In genomic region chr16:23107231-23107942, GRCm38 (mm10) we compare ENCODE assay signal across 8 mouse cellular contexts. TPM values are rescaled to one million over a fixed set of nuclear protein-coding genes. Genes with fewer than 3 reads are reported as not detected.
DNase-seq lines count a peak whose midpoint lies in the region; ATAC-seq and TF ChIP-seq lines count a peak whose summit lies in the region.

TSS of gene Eif4a2 (plus strand) at chr16:23107444.

- peak within 1 kb of the TSS; percentile 100 for H3K9ac ChIP-seq in hindbrain, postnatal 0 days (replicated peaks; ENCODE audit: low read length)

- ATAC-seq in hindbrain, postnatal 0 days = peak; percentile 92
- ATAC-seq in megakaryocyte, adult 5-6 weeks (ENCODE audit: poor library complexity, severe bottlenecking) = peak; percentile 79

- H3K27me3 ChIP-seq in hindbrain, postnatal 0 days (ENCODE audit: insufficient read depth, low read length) = no peaks in the 10 kb centered on the region

- intact Hi-C loops in gastrocnemius, adult 2 months (cut with DNase I) = loop anchor here (1.0 to 5.0 kb wide), 2 partner anchors 21 to 250 kb away; partner anchors contain the start of genes Dnajb11 and Tbccd1
- intact Hi-C loops in left cerebral cortex, adult 2 months (cut with DNase I) = loop anchor here (2.0 to 5.0 kb wide), 2 partner anchors 19 to 250 kb away; partner anchors contain the start of genes Dnajb11, Rfc4 and Tbccd1

- peak; percentile 89 for DNase-seq in WW6 (ENCODE audit: low read depth, low spot score)
- DNase-seq in cerebellum, postnatal 4 days (ENCODE audit: low spot score in 2 of 2) = peak; percentile 85 to 92
- DNase-seq in gastrocnemius, adult 2 months = peak; percentile 97
- DNase-seq in hindbrain, postnatal 0 days (ENCODE audit: low spot score) = peak; percentile 97
- DNase-seq in left cerebral cortex, adult 2 months (ENCODE audit: extremely low spot score in 1 of 2, low spot score in 2 of 2) = peak; percentile 92 to 94
- peak; percentile 92 for DNase-seq in right cerebral cortex, adult 2 months (ENCODE audit: low spot score in 2 of 2)
- DNase-seq in urinary bladder, postnatal 14 days (ENCODE audit: low spot score) = peak; percentile 93

- H3K9me3 ChIP-seq in hindbrain, postnatal 0 days (ENCODE audit: low read length) = no peaks in the 10 kb centered on the region

- WGBS in hindbrain, postnatal 0 days = under 1% methylated on average over 71 of the region's 71 CpGs

- peak within 1 kb of the TSS; percentile 99 for H3K27ac ChIP-seq in gastrocnemius, adult 2 months
- H3K27ac ChIP-seq in hindbrain, postnatal 0 days = peak within 1 kb of the TSS; percentile 100
- H3K27ac ChIP-seq in left cerebral cortex, adult 2 months = peak within 1 kb of the TSS; percentile 100

- peak within 1 kb of the TSS; percentile 75 for H3K4me3 ChIP-seq in gastrocnemius, adult 2 months
- H3K4me3 ChIP-seq in hindbrain, postnatal 0 days (ENCODE audit: low read length) = peak within 1 kb of the TSS; percentile 99
- peak within 1 kb of the TSS; percentile 76 for H3K4me3 ChIP-seq in left cerebral cortex, adult 2 months

- TF ChIP-seq CTCF in gastrocnemius, adult 2 months (IDR thresholded peaks at IDR 0.05) = peak; percentile 47
- peak; percentile 24; the same call in 1 of the 2 replicates for TF ChIP-seq CTCF in hindbrain, postnatal 0 days (IDR thresholded peaks at IDR 0.05; ENCODE audit: low read depth)
- peak; percentile 22 for TF ChIP-seq CTCF in left cerebral cortex, adult 2 months (IDR thresholded peaks at IDR 0.05)

- H3K4me2 ChIP-seq in hindbrain, postnatal 0 days (ENCODE audit: low read depth, low read length) = peak within 1 kb of the TSS; percentile 71

- peaks cover 6% of the 10 kb centered on the region for H3K4me1 ChIP-seq in hindbrain, postnatal 0 days (ENCODE audit: insufficient read depth, low read length)

- peaks cover 14% of the 10 kb centered on the region for H3K36me3 ChIP-seq in hindbrain, postnatal 0 days (ENCODE audit: insufficient read depth, low read length)

RNA-seq across cellular contexts. Expression of gene Eif4a2, which starts in this region (rescaled TPM):
- total RNA-seq in gastrocnemius, adult 2 months (2021) = 100 to 1,000 TPM; 458 to 462 TPM
- total RNA-seq in hindbrain, postnatal 0 days (2014; rRNA removed) = 490 and 513 TPM in 2 replicates
- polyA plus RNA-seq in hindbrain, postnatal 0 days (2015; fragmentation: Nextera tagmentation; extraction: Ambion mirVana) = 260 and 265 TPM in 2 replicates
- 100 to 1,000 TPM; 838 to 905 TPM for total RNA-seq in left cerebral cortex, adult 2 months (2021)
- 299 and 324 TPM in 2 replicates for total RNA-seq in megakaryocyte, adult 5-6 weeks (2015)
- total RNA-seq in megakaryocyte, adult 5-6 weeks (2017) = 454 and 463 TPM in 2 replicates

Comparison
In these comparisons a context has a peak if more than half of its experiments do, and no peak if none do; other contexts are left out.
1. Peak in every context shown above with its lines: DNase-seq, ATAC-seq, H3K4me3 ChIP-seq and H3K27ac ChIP-seq.